Mouse (Mus musculus) G1E-ER4 (cell line): Measurements from ENCODE around the gene Pif1. TPM values are rescaled to one million over a fixed set of nuclear protein-coding genes. Genes with fewer than 3 reads are reported as not detected.

Source experiments
- GATA1 ChIP-seq: IDR thresholded peaks from one replicate; pipeline ENCODE4 v1.8.0; 2012; ENCODE audit warnings: low read length, inconsistent platforms
- polyA plus RNA-seq: library from polyadenylated mRNA; stranded (reverse); fragments of >175 nt; gene quantifications from 2 replicates; pipeline ENCODE4 v1.2.3, GENCODE M21; 2012

Gene Pif1
- 8.1 and 9.4 TPM in 2 replicates for polyA plus RNA-seq

- TF ChIP-seq GATA1, result no peak
These were observed at the start of gene Pif1 for GRCm38 (mm10) chr9:65586406-65587269. Gene Pif1 (plus strand): TSS chr9:65587160.

GRCm38 (mm10) chr9:65537901-65538630, 48.9 kb upstream of the Pif1 start:
- no peak for TF ChIP-seq GATA1

- no peak for TF ChIP-seq GATA1
These were observed 47.3 kb upstream of the Pif1 start for GRCm38 (mm10) chr9:65539697-65540096.

- no peak for TF ChIP-seq GATA1
These were observed 45.6 kb upstream of the Pif1 start for GRCm38 (mm10) chr9:65541126-65542068.

- peak; percentile 52 for TF ChIP-seq GATA1
These were observed 44.8 kb upstream of the Pif1 start for GRCm38 (mm10) chr9:65542111-65542524.

GRCm38 (mm10) chr9:65545635-65546412, 41.1 kb upstream of the Pif1 start:
- TF ChIP-seq GATA1, result no peak

- no peak for TF ChIP-seq GATA1
These were observed 40.6 kb upstream of the Pif1 start for GRCm38 (mm10) chr9:65546413-65546695.

GRCm38 (mm10) chr9:65547111-65547510, 39.8 kb upstream of the Pif1 start:
- no peak for TF ChIP-seq GATA1

GRCm38 (mm10) chr9:65547844-65548243, 39.1 kb upstream of the Pif1 start:
- TF ChIP-seq GATA1, result no peak

GRCm38 (mm10) chr9:65548311-65548710, 38.6 kb upstream of the Pif1 start:
- TF ChIP-seq GATA1, result no peak

- TF ChIP-seq GATA1, result no peak
These were observed 37.8 kb upstream of the Pif1 start for GRCm38 (mm10) chr9:65549139-65549538.

- TF ChIP-seq GATA1, result no peak
These were observed 37.3 kb upstream of the Pif1 start for GRCm38 (mm10) chr9:65549643-65550042.

- TF ChIP-seq GATA1, result peak; percentile 61
These were observed 36.7 kb upstream of the Pif1 start for GRCm38 (mm10) chr9:65550079-65550831.

GRCm38 (mm10) chr9:65551035-65551434, 35.9 kb upstream of the Pif1 start:
- TF ChIP-seq GATA1, result no peak
